Mouse (Mus musculus): Measurements from ENCODE around the gene Angptl8.
A peak's percentile ranks its signal among the peaks of the same experiment; 100 is the strongest.
"Not testable (repeated sequence)": the region's sequence is repeated elsewhere in the genome, so short reads cannot be mapped to it uniquely, and the experiment has no call there.

The Angptl8 gene

DNA sequence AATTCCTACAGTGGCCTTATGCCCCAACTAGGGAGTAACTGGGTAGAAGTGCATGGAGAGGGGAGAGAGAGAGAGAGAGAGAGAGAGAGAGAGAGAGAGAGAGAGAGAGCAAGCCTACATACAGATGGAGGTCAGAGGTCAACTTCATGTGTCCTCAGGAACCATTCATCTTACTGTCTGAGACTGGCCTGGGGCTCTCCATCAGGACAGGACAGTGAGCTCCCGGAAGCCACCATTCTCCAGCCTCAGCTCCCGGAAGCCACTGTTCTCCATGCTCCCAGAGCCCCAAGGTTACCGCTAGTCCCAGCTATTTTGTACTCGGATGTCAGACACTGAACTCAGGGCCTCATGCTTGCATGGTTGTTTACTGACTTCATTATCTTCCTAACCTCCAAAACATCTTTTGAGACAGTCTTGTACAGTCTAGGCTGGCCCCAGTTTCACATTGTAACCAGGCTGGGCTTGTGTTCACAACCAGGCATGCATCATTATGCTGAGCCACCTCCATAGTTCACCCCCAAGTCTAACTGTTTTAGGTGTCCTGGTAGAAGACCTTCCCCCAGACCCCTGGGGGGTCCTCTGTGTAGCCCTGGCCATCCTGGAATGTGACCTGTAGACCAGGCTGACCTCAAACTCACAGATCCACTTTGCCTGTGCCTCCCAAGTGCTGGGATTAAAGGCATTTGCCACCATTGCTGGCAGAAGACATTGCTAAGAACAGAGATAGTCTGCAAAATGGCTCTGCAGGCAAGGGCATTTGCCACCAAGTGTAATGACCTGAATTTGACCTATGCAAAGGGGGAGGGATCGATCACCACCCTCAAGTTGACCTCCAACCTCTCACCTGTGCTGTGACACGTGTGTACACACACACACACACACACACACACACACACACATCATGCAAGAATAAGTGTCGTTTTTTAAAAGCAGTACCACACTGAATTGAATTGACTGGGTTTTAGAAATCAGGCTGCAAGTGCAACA is 14.7 kb downstream of the Angptl8 start:
- no peak for DNase-seq

DNA sequence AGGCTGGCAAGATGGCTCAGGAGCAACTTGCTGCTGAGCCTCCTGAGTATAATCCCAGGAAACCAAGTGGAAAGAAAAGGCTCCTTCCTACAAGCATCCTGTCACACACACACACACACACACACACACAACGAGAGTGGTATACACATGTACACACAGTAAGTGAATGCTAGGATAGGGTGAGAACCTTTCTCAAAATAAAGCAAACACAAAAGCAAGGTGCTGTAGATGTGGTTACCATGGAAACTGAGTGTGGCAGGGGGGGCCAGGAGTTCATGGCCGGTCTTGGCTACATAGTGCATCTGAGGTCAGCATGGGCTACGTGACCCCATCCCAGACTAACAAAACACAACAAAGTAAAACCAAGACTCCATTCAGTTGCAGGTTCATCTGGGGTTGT is 15.8 kb downstream of the Angptl8 start:
- no peak for DNase-seq

DNA sequence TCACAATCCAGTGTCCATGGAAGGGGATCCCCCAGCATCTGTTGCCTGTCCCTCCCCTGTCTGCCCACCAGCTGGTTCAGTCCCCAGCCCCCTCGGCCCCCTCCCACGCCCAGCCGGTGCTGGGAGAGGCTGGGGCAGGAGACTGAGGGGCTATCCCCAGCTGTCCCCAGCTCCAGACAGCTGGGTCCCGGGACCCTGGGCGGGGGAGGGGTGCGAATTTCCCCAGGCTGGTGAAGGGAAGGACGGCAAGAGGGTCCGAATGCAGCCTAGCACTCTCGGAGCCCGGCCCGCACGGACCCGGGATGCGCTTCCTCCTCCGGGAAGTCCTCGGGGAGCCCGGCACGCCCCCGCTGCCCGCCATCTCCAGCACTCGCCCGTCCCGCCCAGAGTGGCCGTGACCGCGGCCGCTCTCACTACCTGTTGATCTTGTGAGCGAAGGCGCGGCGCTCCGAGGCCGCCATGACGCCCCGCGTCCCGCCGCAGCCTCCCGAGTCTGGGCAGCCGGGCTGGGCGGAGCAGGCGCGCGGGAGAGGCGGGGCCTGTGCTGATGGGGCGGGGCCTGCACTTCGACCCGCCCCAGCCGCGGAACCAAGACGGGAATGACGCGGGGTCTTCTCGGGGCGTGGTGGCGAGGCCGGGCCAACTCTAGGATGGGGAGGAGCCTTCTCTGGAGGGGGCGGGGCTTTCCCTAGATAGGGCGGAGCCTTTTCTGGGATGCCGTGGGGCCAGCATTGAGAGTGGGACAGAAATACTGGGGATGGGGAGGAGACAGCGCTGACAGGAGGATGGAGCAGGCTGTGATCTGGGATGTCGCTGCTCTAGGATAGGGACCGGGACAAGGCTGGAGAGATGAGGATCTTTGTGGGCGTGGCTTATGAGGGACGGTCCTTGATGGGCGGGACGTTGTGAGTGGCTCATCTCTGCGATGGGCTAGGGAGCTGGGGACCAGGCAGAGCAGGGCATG is 17.1 kb downstream of the Angptl8 start, which contains the start of gene Dock6:
TSS of gene Dock6 (minus strand) at position 508 of the 964 bp plus-strand sequence.
- peak; percentile 59 for DNase-seq

DNA sequence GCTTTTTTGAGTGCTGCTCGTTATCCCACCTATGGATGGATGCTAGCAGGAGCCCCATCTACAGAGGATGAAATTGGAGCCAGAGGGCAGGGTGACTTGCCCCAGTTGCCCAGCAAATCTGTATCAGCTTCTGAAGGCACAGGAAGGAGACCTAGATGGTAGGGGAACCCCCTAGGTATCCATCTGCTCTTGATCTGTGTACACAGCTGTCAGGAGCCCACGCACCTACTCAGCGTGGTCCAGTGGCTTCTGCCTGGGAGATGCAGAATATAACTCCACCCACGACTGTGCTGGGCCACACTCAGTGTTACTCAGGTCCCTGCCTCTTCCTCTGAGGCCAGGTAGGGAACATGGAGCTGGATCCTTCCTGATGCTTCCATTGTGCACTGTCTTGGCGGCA is 18.7 kb downstream of the Angptl8 start:
- DNase-seq: no peak

DNA sequence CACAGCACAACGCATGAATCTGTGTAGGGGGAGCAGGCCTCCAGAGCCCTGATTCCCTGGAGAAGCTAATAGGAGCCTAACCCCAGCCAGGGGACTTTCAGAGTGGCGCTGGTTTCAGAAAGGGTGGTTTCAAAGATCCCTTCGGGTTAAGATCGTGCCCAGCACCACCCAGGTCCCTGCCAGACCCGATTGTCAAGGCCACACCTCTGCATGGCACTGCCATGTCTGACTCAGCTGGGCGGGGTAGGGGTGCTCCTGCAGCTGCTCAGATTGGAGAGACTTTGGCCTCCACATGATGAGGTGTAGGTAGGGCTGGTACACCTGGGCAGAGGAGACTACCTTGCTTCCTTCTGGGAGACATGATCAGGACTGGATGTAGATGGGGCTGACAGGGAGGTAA is 19.6 kb downstream of the Angptl8 start:
- no peak for DNase-seq

DNA sequence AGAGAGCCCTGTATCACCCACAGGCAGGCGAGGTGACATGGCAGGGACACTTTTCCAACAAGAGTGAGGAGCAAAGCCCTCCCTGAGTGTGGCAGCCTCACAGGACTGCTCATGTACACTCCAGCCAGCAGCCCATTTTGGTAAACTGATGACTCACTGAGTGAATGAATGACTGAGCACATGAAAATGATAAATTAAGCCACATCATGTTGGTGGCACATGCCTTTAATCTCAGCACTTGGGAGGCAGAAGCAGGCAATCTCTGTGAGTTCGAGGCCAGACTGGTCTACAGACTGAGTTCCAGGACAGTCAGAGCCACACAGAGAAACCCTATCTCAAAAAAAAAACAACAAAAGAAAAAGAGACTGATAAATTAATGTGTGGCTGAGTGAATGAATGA is 22.2 kb downstream of the Angptl8 start:
- DNase-seq: no peak

DNA sequence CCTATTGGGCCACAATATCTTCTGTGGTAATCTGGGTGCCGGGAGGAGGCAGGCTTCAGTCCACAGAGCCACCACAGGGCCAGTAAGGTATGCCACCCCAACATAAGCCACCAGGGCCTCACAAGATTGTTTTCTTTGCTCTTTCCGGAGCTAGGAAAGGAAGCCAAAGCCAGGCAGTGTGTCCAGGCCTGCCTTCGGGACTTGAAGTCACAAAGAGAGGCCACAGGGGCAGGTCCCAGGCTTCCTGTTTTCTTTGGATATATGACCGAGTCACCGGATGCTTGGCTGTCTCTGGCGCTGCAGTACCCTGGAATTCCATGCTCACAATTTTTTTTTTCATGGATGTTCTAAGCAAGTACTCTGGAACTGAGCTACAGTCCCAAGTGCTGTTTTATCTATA is 22.8 kb downstream of the Angptl8 start:
- no peak for DNase-seq

DNA sequence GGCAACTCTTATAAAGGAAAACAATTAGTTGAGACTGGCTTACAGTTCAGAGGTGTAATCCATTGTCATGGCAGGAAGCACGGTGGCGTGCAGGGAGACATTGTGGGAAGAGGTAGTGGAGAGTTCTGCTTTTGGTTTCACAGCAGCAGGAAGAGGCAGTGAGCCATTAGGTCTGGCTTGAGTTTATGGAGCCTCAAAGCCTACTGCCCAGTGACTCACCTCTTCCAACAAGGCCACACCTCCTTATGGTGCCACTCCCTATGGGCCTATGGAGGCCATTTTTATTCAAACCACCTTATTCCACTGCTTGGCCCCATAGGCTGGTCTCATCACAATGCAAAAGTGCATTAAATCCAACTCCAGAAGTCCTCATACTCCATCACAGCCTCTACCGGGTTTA is 24.3 kb downstream of the Angptl8 start:
- no peak for DNase-seq

DNA sequence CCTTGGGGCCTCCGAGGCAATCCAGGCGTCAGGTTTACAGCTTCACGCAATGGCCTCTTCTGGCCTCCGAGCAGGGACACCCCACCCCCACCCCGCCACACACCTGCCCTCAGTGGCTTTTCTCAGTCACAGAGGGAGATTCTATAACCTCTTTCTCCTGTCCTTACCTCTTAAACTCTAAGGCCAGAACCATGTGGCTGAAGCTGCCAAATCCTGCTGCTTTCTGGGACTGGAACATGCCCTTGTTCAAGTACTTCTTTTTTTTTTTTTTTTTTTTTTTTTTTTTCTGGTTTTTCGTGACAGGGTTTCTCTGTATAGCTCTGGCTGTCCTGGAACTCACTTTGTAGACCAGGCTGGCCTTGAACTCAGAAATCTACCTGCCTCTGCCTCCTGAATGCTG is 25.0 kb downstream of the Angptl8 start:
- DNase-seq: not testable (repeated sequence)

DNA sequence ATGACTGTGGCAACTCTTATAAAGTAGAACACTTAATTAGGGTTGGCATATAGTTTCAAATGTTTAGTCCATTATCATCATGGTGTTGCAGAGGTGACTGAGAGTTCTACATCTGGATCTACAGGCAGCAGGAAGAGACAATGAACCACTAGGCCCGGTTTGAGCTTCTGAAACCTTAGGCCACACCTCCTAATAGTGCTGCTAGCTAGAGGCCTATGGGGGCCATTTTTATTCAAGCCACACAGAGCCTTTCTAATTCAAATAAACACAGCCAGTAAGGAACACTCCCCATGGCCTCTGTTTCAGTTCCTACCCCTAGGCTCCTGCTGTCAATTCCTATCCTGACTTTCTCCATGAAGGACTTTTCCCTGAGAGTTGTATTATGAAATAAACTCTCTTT is 26.9 kb downstream of the Angptl8 start:
- no peak for DNase-seq

DNA sequence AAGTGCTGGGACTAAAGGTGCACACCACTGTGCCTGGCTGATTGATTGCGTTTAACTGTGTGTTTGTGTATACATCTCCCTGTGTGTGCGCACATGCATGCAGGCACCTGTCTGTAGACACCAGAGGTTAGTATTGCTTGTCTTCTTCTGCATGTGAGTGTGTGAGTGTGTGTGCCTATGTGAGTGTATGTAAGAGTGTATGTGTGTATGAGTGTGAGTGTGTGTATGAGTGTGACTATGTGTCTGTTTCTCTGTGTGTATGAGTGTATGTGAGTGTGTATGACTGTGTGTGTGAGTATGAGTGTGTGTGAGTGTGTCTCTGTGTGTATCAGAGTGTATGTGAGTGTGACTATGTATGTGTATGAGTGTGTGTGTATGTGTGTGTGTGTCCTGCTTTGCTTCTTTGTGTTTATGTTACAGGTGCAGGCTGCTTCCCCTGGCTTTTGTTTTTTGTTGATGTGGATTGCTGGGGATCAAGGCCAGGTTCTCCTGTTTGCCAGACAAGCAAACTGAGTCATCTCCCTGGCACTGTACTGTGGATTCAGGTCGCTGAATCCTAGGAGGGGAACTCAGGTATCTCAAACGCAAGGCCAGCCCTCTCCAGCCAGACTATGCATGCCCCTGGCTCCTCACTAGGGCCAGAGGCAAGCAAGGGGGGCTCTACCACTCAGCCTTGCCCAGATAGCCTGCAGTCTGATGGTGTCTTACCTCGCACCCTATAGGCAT is 30.5 kb downstream of the Angptl8 start:
- DNase-seq: no peak

DNA sequence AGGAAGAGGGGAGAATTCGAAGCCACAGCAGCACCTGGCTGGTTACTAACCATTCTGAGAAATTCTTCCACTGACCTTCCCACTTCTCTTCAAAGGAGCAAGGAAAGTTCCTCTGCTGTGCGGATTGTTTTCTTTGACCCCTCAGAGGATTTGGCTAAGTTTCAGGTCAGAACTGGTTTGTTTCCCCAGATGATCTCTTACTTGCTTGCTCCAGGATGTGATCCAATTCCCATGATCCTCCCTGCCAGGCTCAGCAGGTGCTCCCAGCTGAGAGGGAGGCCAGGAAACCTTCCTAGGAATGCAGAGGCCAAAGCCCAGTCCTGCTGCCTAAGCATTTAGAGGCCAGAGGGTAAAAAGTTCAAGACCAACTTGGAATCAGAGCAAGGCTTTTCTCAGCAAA is 31.3 kb downstream of the Angptl8 start:
- DNase-seq: no peak

DNA sequence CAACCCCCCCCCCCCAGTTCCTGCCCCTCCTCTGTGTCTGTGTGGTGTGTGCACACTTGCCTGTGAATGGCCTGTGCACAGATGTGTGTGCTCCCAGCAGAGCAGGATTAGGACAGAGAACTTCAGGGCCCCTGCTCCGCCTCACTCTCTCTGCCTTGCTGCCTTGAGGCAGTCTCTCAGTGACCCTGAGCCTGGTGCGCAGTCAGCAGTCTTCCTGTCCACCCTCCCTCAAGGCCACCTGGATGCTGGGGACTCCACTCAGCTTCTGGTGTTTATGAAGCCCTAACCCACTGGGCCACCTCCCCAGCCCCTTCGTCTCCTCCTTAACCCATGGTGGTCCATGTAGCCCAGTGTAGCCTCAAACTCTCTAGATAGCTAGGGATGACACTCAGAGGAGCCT is 32.4 kb downstream of the Angptl8 start:
- no peak for DNase-seq

DNA sequence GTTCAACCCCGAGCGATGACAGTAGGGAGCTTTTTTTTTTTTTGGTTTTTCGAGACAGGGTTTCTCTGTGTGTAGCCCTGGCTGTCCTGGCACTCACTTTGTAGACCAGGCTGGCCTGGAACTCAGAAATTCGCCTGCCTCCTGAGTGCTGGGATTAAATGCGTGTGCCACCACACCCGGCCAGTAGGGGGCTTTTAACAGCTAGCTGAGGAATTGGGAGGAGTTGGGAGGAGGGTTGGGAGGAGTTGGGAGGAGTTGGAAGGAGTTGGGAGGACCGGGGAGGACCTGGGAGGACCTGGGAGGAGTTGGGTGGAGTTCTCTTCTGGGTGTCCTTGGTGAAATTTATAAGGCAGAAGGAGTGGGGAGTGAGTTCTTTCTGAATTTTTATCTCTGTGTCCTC is 34.0 kb downstream of the Angptl8 start:
- DNase-seq: peak; percentile 42

DNA sequence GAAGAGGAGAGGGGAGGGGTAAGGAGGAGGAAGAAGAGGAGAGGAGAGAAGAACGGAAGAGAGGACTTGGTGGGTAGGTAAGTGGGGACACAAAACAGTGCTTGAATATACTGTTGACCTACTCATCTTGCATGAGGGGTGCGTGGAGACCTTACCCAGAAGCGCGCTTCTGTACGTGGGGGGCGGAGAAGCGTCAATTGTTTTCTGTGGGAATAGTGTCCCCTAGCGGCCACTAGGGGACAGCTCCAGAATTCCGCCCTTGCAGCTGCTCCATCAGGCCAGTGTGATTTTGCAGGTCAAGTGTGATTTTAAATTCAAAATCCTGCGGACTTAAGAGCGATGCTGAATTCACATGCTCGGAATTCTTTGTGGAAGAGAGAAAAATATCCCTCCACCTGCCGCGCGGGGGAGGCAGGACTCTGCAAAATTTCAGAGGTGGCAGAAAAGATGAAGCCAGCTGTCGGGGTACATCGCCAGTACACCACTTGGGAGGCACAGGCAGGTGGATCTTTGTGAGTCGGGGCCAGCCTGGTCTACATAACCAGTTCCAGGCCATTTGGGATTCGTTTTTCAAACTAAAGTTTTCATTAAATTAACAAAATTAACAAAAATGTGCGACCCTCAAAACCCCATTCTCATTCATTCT is 35.7 kb downstream of the Angptl8 start:
- peak; percentile 56 for DNase-seq

DNA sequence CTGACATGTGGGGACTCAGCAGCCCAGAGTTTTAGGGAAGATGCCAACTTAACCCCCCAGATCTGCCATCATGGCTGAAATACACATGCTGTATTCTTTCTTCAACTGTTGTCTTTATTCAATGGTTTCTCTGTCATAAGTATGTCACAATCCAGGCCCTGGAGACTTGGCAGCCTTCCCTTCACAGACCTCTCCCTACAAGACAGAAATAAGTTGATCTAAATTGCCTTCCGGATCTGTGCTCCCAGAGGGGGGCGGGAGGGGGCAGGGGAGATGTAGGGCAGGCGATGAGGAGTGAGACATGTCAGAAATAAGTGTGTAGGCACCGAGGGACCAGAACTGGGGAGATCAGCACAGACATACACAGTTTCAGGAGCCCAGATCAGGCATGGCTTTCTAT is 36.9 kb downstream of the Angptl8 start:
- no peak for DNase-seq

DNA sequence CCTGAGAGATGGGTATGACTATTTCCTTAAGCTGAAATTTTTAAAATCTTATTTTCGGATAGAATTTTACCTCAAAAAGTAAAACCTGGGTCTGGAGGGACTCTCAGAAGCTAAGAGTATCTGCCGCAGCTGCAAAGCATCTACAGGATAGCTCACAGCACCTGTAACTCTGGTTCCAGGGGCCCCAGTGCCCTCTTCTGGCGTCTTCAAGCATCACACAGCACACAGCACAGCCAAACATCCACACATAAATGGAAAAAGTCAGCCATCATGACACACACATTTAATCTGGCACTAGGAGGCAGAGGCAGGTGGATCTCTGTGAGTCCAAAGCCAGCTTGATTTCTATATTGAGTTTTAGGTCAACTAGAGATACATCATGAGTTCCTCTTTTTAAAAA is 41.3 kb downstream of the Angptl8 start:
- DNase-seq: no peak

All from cerebellum, adult 11 months (tissue).